Mouse (Mus musculus) heart, embryonic 10.5 days (tissue): ENCODE measurements at regions not wholly inside any gene's neighbourhood (a gene's known extent, or its start where the extent isn't known, plus 50 kb on each side); places are given as distances from the start of the nearest gene placed in this dataset.

ENCODE experiments used
- DNase-seq: peaks from one replicate; pipeline ENCODE4 v3.0.0-alpha.2; 2017; ENCODE audit warnings: low spot score
- H3K27ac ChIP-seq: fragments of 300-500 bp; sonication (generic); 2 replicates; pipeline ENCODE4 v1.5.1; 2016; ENCODE audit warnings: mild to moderate bottlenecking
- H3K27me3 ChIP-seq: fragments of 300-500 bp; sonication (generic); 2 replicates; pipeline ENCODE4 v1.6.1; 2016; ENCODE audit warnings: mild to moderate bottlenecking; ENCODE audit not compliant: poor library complexity, insufficient read depth, severe bottlenecking
- H3K36me3 ChIP-seq: fragments of 300-500 bp; sonication (generic); 2 replicates; pipeline ENCODE4 v1.6.1; 2016; ENCODE audit warnings: mild to moderate bottlenecking, moderate library complexity
- H3K4me1 ChIP-seq: fragments of 300-500 bp; sonication (generic); 2 replicates; pipeline ENCODE4 v1.6.1; 2016; ENCODE audit warnings: mild to moderate bottlenecking
- H3K4me3 ChIP-seq: fragments of 300-500 bp; sonication (generic); 2 replicates; pipeline ENCODE4 v1.5.1; 2016; ENCODE audit warnings: mild to moderate bottlenecking, moderate library complexity
- H3K9me3 ChIP-seq: fragments of 300-500 bp; sonication (generic); 2 replicates; pipeline ENCODE4 v1.6.1; 2016; ENCODE audit warnings: mild to moderate bottlenecking, moderate library complexity
- WGBS: fragments of 180-500 bp; shearing (Covaris S2); methylation state at CpG from one replicate; pipeline ENCODE4 v1.1.7; 2016; 5-methylcytosine and 5-hydroxymethylcytosine counted together

DNA sequence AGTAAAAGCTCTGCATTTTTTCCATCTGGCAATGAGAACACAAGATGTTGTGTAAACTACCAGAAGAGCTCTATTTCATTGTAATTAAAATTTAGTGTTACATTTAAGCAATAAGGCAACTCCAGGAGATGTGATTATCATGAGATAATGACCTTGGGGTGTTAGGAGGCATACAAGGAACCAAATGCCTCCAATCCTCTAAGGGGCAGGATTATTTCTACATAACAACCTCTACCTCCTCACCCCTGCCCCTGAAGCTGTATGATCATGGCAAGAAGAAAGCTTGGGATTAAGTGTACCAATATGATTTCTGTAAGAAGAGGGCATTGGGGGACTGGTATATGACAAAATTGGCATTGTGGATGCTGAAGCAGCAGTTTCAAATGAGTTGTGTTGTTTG, 228.8 kb downstream of the Rpl36a-ps1 start:
- H3K4me3 ChIP-seq = no peak overlapping the region
- H3K4me1 ChIP-seq = no peaks in the 10 kb centered on the region
- no peaks in the 10 kb centered on the region for H3K36me3 ChIP-seq
- DNase-seq = no peak
- H3K27ac ChIP-seq = no peak overlapping the region
- no peaks in the 10 kb centered on the region for H3K27me3 ChIP-seq
- no peaks in the 10 kb centered on the region for H3K9me3 ChIP-seq

DNA sequence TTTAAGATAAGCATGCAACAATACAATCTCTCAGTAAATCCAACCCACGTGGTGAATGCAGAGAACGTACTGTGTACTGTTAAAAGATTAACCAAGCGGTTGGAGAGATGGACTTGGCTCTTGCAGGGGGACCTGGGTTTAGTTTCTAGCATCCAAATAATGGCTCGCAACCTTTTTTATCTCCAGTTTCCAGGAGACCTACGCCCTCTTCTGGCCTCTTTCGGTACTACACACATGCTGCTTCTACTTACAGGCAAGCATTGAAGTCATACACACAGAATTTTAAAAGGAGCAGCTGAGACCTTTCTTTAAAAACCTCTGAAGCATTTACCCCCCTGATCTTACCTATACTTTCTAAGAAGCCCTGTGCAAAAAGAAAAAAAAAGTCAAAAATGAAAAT, 243.4 kb downstream of the Rpl36a-ps1 start:
- 87% methylated on average over 6 of the region's 6 CpGs for WGBS
- DNase-seq = no peak
- no peak overlapping the region for H3K27ac ChIP-seq
- no peaks in the 10 kb centered on the region for H3K36me3 ChIP-seq
- H3K4me1 ChIP-seq = no peaks in the 10 kb centered on the region
- H3K27me3 ChIP-seq = no peaks in the 10 kb centered on the region
- H3K9me3 ChIP-seq = no peaks in the 10 kb centered on the region
- no peak overlapping the region for H3K4me3 ChIP-seq

DNA sequence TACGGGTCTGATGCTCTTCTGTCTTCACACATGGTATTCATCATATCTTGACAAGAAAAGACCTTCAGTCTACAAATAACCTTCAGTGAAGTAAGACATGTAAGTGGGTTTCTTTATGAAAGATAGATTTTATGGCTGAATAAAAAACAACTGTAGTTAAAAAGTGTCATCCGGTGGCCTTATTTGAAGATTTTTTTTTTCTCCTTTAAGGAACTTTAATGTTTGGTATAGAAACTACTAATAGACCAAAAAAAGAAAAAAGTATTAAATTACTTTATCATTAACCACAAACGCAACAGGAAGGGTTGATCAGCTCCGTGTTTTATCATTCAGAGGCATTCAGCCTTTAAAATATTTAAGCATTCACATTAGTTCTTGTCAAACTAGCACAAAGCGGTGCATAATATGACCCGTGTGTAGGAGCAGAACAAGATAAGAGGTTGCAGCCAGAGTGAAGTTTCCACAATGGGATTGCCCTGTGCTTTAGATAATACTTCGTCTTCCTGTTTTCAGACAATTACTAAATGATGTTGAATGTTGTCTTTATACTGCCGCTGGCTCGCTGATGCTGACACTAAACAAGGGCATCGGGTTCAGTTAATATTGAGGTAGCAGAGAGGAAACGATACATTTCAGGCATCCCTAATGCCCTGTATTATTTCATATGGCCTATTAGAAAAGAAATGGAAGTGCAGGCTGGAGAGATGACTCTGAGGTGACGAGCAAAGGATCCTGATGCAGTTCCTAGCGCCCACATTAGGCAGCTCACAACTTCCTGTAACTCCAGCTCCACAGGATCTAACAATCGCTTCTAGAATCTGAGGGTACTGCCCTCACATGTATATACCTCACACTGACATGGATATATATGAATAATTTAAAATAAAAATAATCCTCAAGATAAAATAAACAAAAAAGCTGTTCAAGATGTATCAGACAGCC, 244.8 kb downstream of the Rpl36a-ps1 start:
- 63% methylated on average over 14 of the region's 14 CpGs for WGBS
- no peak for DNase-seq

DNA sequence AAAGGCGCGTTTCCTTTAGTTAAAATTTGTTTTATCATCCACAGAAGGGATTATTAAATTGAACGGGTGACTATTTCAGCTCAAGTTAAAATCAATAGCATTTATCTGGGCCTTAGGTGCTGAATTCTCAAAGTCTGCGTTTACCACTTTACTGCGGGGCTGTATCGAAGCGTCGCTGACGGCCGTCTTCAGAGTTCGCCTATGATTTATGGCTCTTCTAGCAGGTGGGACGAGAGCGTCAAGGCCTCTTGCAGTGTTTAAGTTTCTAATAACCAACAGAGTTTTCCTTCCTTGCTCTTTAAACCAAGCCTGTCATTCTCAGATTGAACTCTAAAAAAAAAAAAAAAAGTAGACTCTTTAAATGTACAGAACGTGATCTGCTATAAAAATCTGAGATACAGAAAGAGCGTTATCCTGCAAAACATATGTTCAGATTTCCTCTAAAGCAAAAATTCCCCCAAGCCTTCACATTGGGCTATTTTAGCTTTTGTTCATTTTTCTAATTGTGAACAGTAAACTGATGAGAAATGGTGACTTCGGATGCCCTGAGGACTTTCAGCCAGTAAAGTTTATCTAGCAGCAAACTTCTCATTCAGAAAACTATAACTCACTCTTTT, 246.9 kb downstream of the Rpl36a-ps1 start:
- no peak for DNase-seq
- Histone ChIP-seq H3K27ac (no peak overlapping the region), H3K9me3 (no peaks in the 10 kb centered on the region), H3K4me3 (no peak overlapping the region), H3K27me3 (no peaks in the 10 kb centered on the region), H3K36me3 (no peaks in the 10 kb centered on the region), H3K4me1 (no peaks in the 10 kb centered on the region)
- 90% methylated on average over 16 of the region's 16 CpGs for WGBS

More for the DNA sequence above, 244.8 kb downstream of the Rpl36a-ps1 start:
- Histone ChIP-seq H3K36me3 (no peaks in the 10 kb centered on the region), H3K4me1 (no peaks in the 10 kb centered on the region), H3K27ac (no peak overlapping the region), H3K4me3 (no peak overlapping the region), H3K9me3 (no peaks in the 10 kb centered on the region), H3K27me3 (no peaks in the 10 kb centered on the region)

DNA sequence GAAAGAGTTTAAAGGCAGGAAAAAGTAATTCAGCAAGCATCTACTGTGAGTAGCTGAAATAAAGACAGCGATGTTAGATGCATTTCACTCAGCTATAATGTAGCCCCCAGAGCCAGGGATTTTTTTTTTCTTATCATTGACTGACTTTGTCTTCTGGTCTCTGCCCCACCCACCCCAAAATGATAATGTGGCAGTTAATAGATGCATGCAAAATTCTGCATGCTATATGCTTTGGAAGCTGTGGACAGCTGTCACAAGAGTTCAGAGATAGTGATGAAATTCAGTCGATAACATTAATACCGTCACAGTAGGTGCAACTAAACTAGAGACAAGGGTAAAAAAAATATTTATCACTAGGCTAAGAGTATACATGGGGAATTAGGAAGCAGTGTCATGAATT, 263.7 kb downstream of the Rpl36a-ps1 start:
- no peak overlapping the region for H3K27ac ChIP-seq
- no peaks in the 10 kb centered on the region for H3K9me3 ChIP-seq
- H3K4me1 ChIP-seq = no peaks in the 10 kb centered on the region
- H3K4me3 ChIP-seq = no peak overlapping the region
- no peaks in the 10 kb centered on the region for H3K36me3 ChIP-seq
- no peaks in the 10 kb centered on the region for H3K27me3 ChIP-seq
- DNase-seq = no peak
- WGBS = 77% methylated on average over 3 of the region's 3 CpGs

DNA sequence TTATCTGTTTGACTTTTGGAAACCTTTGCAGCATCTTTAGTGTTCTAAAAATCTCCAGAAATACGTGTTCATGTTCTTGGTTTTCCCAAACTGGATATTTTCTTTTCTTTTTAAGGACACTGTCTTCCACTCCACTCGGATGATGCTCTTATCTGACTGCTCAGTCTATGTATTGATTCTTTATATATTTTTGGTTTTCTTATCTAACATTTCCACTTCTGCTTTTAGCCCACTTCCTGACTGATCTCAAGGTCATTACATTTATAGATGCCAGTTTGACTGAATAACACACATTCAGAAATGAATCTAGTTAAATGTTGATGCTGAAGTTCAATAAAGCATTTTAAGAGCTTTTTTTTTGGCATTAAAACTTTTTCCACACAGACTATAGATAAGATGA, 265.3 kb downstream of the Rpl36a-ps1 start:
- Histone ChIP-seq H3K4me1 (no peaks in the 10 kb centered on the region), H3K27me3 (no peaks in the 10 kb centered on the region), H3K4me3 (no peak overlapping the region), H3K36me3 (no peaks in the 10 kb centered on the region), H3K9me3 (no peaks in the 10 kb centered on the region), H3K27ac (no peak overlapping the region)
- no peak for DNase-seq
- 68% methylated on average over 2 of the region's 2 CpGs for WGBS

DNA sequence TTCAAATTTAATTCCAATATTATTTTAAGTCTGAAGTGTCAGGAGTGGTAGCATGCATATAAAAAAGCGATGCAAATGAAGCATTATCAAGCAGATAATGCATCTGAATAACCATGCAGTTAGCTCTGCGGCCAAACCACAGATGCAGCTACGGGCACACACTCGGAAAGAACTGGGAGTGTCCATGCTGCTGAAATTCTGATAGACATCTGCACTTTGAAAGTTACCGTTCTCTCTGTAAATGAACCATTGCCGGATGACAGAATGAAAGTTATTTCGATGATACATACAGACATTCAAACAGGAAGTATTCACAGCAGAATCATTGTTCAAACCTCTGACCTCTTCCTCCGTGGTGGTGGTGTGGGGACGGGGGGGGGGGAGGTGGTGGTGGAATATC, 271.6 kb downstream of the Rpl36a-ps1 start:
- Histone ChIP-seq H3K4me3 (no peak overlapping the region), H3K36me3 (no peaks in the 10 kb centered on the region), H3K27me3 (no peaks in the 10 kb centered on the region), H3K9me3 (no peaks in the 10 kb centered on the region), H3K27ac (no peak overlapping the region), H3K4me1 (no peaks in the 10 kb centered on the region)
- no peak for DNase-seq
- 85% methylated on average over 9 of the region's 9 CpGs for WGBS

DNA sequence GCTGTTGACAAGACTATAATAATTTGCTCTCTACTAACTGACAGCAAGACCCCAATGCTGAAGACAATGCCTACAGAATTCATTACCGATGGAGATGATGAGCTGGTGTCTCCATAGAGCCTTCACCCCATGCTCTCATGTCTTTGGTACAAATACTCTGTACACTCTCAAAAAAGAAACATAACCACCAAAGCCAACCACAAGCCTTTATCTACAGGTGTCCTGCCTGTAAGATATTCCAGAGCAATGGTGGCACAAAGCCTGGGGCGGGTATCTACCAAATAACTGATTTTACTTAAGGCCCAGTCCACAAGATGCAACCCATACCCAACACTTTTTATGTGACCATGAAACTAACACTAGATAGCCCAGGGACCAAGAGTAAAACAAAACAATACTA, 273.1 kb downstream of the Rpl36a-ps1 start:
- Histone ChIP-seq H3K4me1 (no peaks in the 10 kb centered on the region), H3K4me3 (no peak overlapping the region), H3K27ac (no peak overlapping the region), H3K9me3 (no peaks in the 10 kb centered on the region), H3K27me3 (no peaks in the 10 kb centered on the region), H3K36me3 (no peaks in the 10 kb centered on the region)
- 90% methylated on average over 2 of the region's 2 CpGs for WGBS
- no peak for DNase-seq

DNA sequence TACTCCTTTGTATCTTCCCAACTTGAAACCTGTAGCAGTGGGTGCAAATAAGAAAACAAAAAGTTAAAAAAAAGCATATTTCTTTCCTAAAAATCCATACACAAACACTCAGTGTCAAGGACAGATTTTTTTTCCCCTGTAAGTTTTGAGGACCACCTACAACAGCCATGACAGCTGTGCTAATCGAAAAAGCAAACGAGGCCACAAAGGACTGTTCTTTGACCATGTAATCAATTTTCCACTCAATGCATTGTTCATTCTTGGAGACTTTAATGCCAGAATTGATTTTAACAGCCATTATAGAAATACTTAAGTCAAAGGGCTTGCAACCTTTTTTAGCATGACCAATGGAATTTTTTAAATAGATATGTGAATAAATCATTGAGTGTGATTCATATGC, 286.1 kb downstream of the Rpl36a-ps1 start:
- Histone ChIP-seq H3K4me3 (no peak overlapping the region), H3K36me3 (no peaks in the 10 kb centered on the region), H3K4me1 (peaks cover 6% of the 10 kb centered on the region), H3K27ac (no peak overlapping the region), H3K27me3 (no peaks in the 10 kb centered on the region), H3K9me3 (no peaks in the 10 kb centered on the region)
- no peak for DNase-seq
- 82% methylated on average over 2 of the region's 2 CpGs for WGBS

DNA sequence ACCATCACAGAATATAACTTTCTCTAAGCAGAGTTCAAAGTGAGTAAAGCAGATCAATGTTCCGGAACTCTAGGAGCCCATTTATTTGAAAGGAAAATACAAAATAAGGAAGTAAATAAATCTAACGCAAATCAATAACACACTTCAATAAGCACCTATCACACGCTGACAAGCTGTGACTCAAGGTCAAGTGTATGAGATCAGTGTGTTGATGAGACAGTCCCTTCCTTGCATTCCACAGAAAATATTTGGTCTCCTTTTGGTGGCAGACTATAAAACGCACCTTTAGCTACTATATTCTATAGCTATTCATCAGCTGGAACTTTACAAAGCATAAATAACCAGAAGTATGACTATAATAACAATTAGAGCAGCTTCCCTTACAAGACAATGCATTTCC, 286.5 kb downstream of the Rpl36a-ps1 start:
- no peak overlapping the region for H3K4me3 ChIP-seq
- no peaks in the 10 kb centered on the region for H3K9me3 ChIP-seq
- DNase-seq = no peak
- peaks cover 11% of the 10 kb centered on the region for H3K4me1 ChIP-seq
- no peak overlapping the region for H3K27ac ChIP-seq
- no peaks in the 10 kb centered on the region for H3K36me3 ChIP-seq
- H3K27me3 ChIP-seq = no peaks in the 10 kb centered on the region
- 88% methylated on average over 4 of the region's 4 CpGs for WGBS

DNA sequence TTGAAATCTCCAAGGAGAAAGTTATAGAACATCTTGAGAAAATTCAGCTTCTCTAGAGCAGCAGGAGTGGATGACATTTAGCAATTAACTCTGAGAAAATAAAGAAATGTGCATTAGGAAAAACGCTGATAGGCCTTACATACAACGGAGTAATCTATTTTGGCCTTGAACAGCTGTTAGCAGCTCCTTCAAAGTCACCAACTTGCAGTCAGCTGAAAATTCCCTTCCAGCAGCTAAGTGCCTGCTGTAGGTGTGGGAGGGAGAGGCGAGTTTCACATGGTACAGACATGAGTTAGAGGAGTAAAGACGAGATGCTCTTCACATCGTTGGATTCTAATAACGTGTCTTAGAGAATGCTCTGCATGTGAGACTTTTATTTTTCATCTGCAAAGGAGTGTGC, 290.8 kb downstream of the Rpl36a-ps1 start:
- Histone ChIP-seq H3K27me3 (no peaks in the 10 kb centered on the region), H3K4me3 (no peak overlapping the region), H3K9me3 (no peaks in the 10 kb centered on the region), H3K36me3 (no peaks in the 10 kb centered on the region), H3K27ac (no peak overlapping the region), H3K4me1 (peaks cover 7% of the 10 kb centered on the region; the same call in 1 of the 2 replicates)
- 49% methylated on average over 6 of the region's 6 CpGs for WGBS
- DNase-seq = no peak

DNA sequence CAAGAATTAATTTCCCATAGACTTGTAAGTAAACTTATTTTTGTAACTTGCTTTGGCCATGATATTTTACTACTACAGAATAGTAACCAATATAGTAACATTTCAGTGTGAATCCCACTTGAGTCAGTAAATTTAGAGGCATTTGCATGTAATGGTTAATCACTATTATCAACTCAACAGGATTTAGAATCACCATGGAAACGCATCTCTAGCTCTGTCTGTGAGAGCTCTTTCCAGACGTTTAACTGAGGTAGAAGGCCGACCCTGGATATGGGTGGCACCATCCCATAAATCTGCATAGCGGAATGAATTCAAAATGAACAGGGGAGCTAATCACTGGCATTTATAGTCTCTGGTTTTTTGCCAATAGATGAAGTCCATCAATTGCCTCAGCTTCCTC, 337.6 kb downstream of the Rpl36a-ps1 start:
- no peak overlapping the region for H3K27ac ChIP-seq
- H3K4me3 ChIP-seq = no peak overlapping the region
- H3K9me3 ChIP-seq = no peaks in the 10 kb centered on the region
- H3K4me1 ChIP-seq = no peaks in the 10 kb centered on the region
- WGBS = 76% methylated on average over 4 of the region's 4 CpGs
- no peak for DNase-seq
- no peaks in the 10 kb centered on the region for H3K36me3 ChIP-seq
- no peaks in the 10 kb centered on the region for H3K27me3 ChIP-seq

DNA sequence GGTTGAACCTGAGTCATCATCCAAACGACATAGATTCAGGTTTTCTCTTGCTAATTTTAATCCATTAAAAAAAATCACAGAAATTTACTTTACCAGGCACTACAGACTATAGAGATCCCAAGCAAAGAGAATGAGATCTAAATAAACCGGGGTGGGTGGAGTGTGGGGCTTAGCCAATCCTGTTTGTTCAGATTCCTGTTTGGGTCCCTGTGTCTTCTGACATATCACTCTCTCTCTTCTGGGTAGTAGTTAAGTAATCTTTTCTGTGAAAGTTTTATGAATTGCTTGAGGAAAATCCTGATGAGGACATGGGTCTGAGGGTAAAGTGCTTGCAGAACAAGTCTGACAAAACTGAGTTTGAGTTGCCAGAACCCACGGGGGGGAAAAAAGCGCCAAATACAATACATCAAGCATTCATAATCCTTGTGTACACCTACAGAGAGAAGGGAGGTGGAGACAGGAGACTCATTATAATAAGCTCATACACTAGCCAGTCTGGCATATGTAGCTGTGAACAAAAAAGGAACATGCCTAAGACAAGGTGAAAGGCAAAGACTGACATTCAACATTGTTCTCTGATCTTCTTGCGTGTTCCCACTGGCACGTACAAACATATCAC, 339.8 kb downstream of the Rpl36a-ps1 start:
- no peaks in the 10 kb centered on the region for H3K27me3 ChIP-seq
- no peaks in the 10 kb centered on the region for H3K4me1 ChIP-seq
- H3K9me3 ChIP-seq = no peaks in the 10 kb centered on the region
- no peak overlapping the region for H3K27ac ChIP-seq
- no peak overlapping the region for H3K4me3 ChIP-seq
- DNase-seq = no peak
- WGBS = 75% methylated on average over 6 of the region's 6 CpGs
- H3K36me3 ChIP-seq = no peaks in the 10 kb centered on the region
